Mouse (Mus musculus) cerebellum, adult 9-10 months (tissue): ENCODE results near the gene Ago1.

Source experiments
- DNase-seq: peaks from one replicate; pipeline ENCODE4 v3.0.0; 2022

Gene Ago1

GRCm38 (mm10) chr4:126468925-126469324 is 542 bp upstream of the Ago1 start:
- no peak for DNase-seq

- DNase-seq = peak; percentile 53
These were observed 580 bp downstream of the Ago1 start for GRCm38 (mm10) chr4:126467721-126468284.

GRCm38 (mm10) chr4:126466251-126466750 is 2.1 kb downstream of the Ago1 start:
- no peak for DNase-seq

- DNase-seq = no peak
These were observed 2.5 kb downstream of the Ago1 start for GRCm38 (mm10) chr4:126465843-126466242.

DNA sequence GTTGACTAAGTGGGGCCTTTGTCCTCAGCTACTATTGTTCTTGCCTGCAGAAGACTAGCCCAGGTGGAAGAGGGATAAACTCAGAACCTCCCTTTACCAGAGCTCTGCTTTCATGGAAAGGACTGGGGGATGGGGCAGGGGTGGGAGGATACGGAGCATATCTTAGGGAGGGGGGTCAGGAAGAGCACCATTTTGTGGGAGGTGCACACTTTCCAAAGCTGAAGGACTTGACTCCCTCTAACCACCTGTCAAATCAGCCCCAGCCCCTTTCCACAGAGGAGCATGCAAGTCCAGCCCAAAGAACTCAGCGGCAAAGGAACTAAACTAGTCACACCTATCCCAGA is 3.5 kb downstream of the Ago1 start:
- no peak for DNase-seq

DNA sequence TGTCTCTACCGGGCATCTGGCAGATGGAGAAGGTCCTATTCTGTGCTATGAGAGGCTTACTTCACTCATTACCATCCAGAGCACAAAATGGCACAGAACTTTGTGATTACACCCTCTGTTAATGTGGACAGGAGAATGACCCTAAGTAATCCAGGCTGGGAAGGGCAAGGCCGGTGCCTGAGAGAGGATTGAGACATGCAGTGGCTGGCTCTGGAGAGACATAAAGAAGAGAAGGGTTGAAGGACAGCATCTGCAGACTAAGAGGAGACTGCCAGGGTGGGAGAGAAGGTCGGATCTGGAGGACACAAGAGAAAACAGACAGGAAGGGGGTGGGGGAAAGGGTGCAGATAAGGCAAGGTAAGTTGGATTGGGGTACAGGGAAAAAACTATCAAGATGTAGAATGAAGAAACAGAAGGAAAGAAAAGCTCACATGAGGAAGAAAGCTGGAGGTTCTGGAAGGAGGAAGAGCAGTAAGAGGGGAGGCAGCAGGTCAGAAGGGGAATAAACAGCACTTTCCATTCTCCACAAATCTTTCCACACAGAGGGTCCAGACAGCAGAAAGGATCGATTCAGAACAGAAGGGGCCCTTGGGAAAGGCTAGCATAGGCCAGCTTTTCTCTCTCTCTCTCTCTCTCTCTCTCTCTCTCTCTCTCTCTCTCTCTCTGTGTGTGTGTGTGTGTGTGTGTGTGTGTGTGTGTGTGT is 4.0 kb downstream of the Ago1 start:
- DNase-seq = no peak

DNA sequence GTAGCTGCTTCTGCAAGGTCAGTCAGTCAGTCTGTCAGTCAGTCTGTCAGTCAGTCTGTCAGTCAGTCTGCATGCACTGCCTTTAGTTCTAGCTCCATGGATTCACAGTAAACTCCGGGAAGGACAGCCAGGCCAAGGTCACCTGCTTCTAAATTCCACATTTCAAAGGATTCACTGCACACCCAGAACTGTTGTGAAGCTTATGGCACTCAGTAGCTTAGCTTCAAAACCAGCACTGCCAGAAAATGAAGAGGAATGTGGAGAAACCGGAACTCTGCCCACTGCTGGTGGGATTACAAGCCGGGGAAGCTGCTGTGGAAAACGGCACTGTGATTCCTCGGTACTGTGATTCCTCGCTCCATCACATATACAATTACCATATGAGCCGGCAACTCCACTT is 12.9 kb downstream of the Ago1 start:
- no peak for DNase-seq

- DNase-seq = no peak
These were observed 13.7 kb downstream of the Ago1 start for GRCm38 (mm10) chr4:126454547-126455254.

DNA sequence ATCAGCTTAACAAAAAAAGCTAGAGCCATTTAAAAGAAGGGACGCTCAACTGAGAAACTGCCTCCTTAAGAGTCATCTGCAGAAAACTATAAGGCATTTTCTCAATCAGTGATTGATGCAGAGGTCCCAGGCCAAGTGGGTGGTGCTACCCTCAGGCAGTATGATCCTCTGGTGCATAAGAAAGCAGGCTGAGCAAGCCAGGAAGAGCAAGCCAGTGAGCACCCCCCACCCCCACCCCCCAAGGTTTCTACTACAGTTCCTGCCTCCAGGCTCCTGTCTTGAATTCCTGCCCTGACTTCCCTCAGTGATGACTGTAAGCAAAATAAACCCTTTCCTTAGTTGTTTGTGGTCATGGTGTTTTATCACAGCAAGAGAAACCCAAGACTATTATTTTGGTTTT is 18.1 kb downstream of the Ago1 start:
- no peak for DNase-seq

- no peak for DNase-seq
These were observed 21.3 kb downstream of the Ago1 start for GRCm38 (mm10) chr4:126447126-126447525.

DNA sequence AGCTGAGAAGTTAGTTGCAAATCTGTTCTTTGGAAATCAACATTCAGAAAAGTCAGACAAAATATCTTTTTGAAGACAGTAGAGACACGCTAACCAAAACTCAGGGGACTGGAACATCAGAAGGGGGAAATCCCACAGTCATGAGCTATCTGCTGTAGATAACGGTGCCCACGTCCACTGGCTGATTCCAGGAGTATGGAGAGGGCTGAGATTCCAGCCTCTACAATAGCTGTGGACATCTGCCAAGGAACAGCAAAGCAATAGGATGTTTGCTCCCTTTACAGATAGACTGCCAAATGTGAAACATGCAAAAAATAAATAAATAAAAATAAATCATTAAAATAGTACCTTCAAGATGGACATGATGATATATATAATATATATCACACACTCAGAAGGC is 23.9 kb downstream of the Ago1 start:
- no peak for DNase-seq

DNA sequence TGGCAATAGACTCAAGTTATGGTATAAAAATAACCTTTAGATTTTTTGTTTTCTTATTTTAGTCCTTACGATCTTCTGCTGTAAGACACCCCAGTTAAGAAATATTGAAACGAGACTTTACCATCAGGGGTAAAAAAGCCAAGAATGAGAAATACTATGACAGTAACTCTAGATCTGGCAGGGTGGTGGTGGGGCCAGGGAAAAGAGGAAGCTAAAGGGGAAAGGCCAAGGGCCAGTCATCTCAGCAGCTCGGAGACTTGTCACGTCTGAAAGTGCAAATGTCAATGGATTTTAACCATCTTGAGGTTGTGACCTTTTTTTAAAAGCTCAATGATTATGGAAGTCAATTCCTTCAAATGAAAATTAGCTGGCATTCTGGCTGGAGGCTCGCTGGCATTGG is 30.1 kb downstream of the Ago1 start:
- no peak for DNase-seq

GRCm38 (mm10) chr4:126436268-126436667 is 32.1 kb downstream of the Ago1 start:
- peak; percentile 57 for DNase-seq

GRCm38 (mm10) chr4:126434094-126434493 is 34.3 kb downstream of the Ago1 start:
- no peak for DNase-seq

- DNase-seq = no peak
These were observed 35.2 kb downstream of the Ago1 start for GRCm38 (mm10) chr4:126433175-126433574.

DNA sequence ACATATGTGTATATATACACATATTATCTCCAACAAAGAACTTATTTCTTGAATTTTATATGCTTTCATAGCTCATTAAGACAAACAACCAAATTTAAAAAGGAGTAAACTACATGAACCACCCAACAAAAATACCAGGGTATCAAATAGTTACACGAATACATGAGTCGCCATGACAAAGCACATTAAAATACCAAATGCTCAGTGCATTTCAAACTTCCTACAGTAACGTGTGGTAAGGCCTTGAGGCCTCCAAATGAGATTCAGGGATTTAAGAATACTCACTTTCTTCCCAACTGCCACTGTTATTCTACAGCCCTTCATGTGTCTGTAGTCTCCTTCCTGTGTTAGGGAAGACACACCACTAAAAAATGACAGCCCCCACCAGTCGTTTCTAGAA is 36.6 kb downstream of the Ago1 start:
- no peak for DNase-seq

DNA sequence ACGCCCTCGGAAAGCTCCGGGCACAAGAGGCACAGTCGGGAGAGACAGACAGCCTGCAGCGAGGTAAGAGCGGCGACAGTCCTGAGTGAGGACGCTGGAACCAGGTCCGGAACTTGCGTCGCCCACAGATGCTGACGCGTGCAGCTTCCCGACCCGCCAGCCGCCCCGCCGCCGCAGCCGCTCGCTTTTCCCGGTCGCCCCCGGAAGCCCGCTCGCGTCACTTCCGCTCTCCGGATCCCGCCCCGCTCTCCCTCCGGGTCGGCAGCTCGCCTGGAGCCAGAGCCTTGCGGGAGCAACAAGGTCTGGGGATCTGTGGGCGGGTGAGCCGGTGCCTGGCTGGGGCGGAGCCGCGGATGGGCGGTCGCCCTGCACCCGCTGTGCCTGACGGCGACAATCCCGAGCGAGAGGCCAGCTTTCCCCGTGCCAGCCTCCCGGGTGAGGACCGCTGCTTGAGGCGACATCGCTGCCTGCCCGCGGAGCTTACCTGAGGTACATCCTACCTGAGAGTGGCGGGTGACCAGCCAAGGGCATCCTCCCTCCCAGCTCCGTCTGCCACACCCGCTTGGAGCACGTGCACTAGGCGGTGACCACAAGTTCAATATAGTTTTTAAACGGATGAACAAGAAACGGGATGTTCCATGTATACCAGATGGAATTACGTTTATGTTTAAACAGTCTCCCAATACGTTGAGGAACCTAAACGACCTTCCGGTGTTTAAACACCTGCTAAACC is 38.9 kb downstream of the Ago1 start, which contains the start of gene Ago3:
Ago3 (minus strand) TSS at position 210 of the 733 bp plus-strand sequence.
- peak; percentile 90 for DNase-seq

DNA sequence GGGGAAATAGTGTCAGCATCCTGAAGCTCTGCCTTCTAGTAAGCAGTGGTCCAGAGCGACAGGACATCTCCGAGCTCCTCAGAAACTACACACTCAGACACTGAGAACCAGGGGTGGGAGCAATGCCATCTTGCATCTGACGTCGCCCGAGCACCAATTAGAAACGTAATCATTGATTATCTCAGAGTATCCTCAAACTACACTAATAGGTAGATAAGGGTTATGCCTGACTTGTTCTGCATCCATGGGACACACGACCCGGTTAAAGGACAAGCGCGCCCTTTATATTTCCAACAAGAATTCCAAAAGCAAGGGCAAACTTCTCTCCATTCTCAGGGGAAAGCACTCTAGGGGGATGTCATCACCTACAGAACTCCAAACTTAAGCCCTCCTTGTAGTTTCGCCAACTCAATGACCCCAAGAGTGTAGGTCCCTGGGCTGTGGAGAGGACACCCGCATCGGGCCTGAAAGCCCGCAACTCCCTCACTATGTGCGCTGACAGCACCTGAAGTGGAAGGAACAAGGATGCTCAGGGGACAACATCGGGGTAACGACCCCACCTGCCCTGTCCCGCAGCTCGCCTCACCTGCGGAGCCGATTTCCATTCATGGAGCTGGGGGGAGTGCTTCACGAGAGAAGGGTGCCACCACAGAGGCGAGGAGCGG is 39.6 kb downstream of the Ago1 start:
- DNase-seq = peak; percentile 28

DNA sequence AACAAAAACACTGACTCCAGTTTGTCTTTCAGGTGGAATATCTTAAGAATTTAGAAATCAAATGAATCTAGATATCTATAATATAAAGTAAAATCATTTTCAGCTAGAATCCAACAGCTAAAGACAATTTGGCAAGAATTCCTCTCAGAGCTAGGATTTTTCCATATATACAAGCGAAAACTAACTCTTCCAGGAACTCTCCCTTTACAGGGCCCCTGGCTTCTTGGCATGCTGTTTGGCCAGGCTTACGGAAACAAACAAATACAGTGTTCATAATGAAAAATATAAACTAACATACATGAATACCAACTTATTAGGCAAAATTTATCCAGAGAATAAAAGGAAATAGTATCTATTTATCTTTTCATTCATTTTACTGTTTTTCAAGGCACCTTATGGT is 44.5 kb downstream of the Ago1 start:
- no peak for DNase-seq

DNA sequence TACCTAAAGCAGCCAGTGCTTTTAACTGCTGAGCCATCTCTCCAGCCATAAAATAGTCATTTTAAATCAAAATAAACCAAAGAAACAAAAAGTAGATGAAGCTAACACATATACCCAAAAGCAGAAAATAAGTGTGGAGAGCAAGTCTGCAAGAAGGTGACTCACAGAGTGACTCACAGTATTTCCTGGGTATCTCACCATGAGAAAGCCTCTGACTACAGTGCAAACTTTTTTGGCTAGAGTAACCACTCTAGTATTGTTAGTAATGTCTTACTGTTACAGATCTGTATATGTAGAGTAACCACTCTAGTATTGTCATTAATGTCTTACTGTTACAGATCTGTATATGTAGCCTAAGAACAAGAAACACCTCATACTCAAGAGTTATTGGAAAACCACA is 52.7 kb downstream of the Ago1 start:
- DNase-seq = no peak

GRCm38 (mm10) chr4:126412526-126412925 is 55.9 kb downstream of the Ago1 start:
- no peak for DNase-seq
